Mouse (Mus musculus) embryonic facial prominence, embryonic 15.5 days (tissue): ENCODE results near the gene Hoxa10. TPM values are rescaled to one million over a fixed set of nuclear protein-coding genes. Genes with fewer than 3 reads are reported as not detected.

Experiments
- ATAC-seq: fragments of 200-750 bp; cut with Nextera tagmentation; 2 replicates; pipeline ENCODE4 v1.8.0; 2017; ENCODE audit warnings: low read depth, moderate TSS enrichment; ENCODE audit not compliant: insufficient number of reproducible peaks, low FRiP score, low TSS enrichment
- H3K27ac ChIP-seq: fragments of 300-500 bp; sonication (generic); replicated peaks from 2 replicates; pipeline ENCODE4 v1.5.1; 2015; ENCODE audit warnings: mild to moderate bottlenecking, inconsistent platforms
- H3K27me3 ChIP-seq: fragments of 300-500 bp; sonication (generic); 2 replicates; pipeline ENCODE4 v1.6.1; 2015; ENCODE audit warnings: inconsistent platforms
- H3K36me3 ChIP-seq: fragments of 300-500 bp; sonication (generic); 2 replicates; pipeline ENCODE4 v1.6.1; 2015; ENCODE audit warnings: mild to moderate bottlenecking, inconsistent platforms
- H3K4me1 ChIP-seq: fragments of 300-500 bp; sonication (generic); 2 replicates; pipeline ENCODE4 v1.6.1; 2015; ENCODE audit warnings: inconsistent platforms
- H3K4me2 ChIP-seq: fragments of 300-500 bp; sonication (generic); replicated peaks from 2 replicates; pipeline ENCODE4 v1.6.1; 2015; ENCODE audit warnings: mild to moderate bottlenecking, inconsistent platforms
- H3K4me3 ChIP-seq: fragments of 300-500 bp; sonication (generic); replicated peaks from 2 replicates; pipeline ENCODE4 v1.5.1; 2015; ENCODE audit warnings: mild to moderate bottlenecking, inconsistent platforms
- H3K9ac ChIP-seq: fragments of 300-500 bp; sonication (generic); 2 replicates; pipeline ENCODE4 v1.6.1; 2015; ENCODE audit warnings: inconsistent platforms
- H3K9me3 ChIP-seq: fragments of 300-500 bp; sonication (generic); replicated peaks from 2 replicates; pipeline ENCODE4 v1.6.1; 2016; ENCODE audit warnings: inconsistent platforms
- WGBS: fragments of 180-500 bp; shearing (Covaris S2); methylation state at CpG from one replicate; pipeline ENCODE4 v1.1.7; 2015; 5-methylcytosine and 5-hydroxymethylcytosine counted together
- polyA plus RNA-seq: library from polyadenylated mRNA; unstranded; fragments of >200 nt; fragmentation: Nextera tagmentation; extraction: Ambion mirVana; gene quantifications from 2 replicates; pipeline ENCODE4 v1.2.1, GENCODE M21; 2015

The Hoxa10 gene
- polyA plus RNA-seq, 1 experiment from 2014 or later, result not detected

- H3K9ac ChIP-seq, result no peak overlapping the region
- H3K27me3 ChIP-seq, result peaks cover 95% of the 10 kb centered on the region
- no peak overlapping the region for H3K4me2 ChIP-seq
- H3K27ac ChIP-seq, result no peak overlapping the region
- 3% methylated on average over 11 of the region's 11 CpGs for WGBS
- ATAC-seq, result no peak
- no peak overlapping the region for H3K4me3 ChIP-seq
- H3K4me1 ChIP-seq, result peaks cover 18% of the 10 kb centered on the region
- no peaks in the 10 kb centered on the region for H3K36me3 ChIP-seq
- no peaks in the 10 kb centered on the region for H3K9me3 ChIP-seq
These were observed 13.0 kb downstream of the Hoxa10 start for GRCm38 (mm10) chr6:52227470-52228222.

DNA sequence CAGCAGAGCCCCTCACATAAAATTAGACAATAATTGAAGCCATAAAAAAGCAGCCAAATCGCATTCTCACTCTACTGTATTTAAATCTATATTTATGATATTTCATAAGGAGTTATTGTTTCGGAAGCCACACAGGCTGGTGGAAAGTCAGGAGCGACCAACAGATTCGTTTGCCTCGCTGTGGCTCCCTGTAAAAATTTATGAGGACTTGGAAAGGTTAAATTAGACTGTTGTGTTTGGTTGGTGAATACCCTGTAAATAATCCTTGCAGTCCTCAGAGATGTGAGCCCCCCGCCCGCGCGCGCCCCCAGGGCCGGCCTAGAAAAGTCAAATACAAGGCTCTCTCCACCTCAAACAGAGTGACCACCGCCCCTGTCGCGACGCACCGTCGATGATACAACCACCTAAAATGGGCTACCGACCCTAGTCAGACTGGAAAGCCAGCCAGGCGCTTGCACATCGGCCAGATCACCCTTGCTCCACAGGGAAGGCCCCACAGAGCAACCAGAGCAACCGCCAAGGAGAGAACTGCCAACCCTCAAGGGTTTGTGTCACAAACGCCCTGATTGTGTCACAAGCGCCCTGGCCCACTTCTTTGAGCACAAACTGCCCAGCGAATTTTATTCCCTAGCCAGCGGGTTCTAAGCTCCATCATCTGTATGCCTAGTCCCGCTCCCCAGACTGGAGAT, 13.9 kb downstream of the Hoxa10 start:
- Histone ChIP-seq H3K9ac (no peak overlapping the region), H3K9me3 (no peaks in the 10 kb centered on the region), H3K4me3 (no peak overlapping the region), H3K4me1 (peaks cover 23% of the 10 kb centered on the region), H3K4me2 (no peak overlapping the region), H3K27ac (no peak overlapping the region), H3K36me3 (no peaks in the 10 kb centered on the region), H3K27me3 (peaks cover 95% of the 10 kb centered on the region)
- 4% methylated on average over 26 of the region's 26 CpGs for WGBS
- no peak for ATAC-seq

DNA sequence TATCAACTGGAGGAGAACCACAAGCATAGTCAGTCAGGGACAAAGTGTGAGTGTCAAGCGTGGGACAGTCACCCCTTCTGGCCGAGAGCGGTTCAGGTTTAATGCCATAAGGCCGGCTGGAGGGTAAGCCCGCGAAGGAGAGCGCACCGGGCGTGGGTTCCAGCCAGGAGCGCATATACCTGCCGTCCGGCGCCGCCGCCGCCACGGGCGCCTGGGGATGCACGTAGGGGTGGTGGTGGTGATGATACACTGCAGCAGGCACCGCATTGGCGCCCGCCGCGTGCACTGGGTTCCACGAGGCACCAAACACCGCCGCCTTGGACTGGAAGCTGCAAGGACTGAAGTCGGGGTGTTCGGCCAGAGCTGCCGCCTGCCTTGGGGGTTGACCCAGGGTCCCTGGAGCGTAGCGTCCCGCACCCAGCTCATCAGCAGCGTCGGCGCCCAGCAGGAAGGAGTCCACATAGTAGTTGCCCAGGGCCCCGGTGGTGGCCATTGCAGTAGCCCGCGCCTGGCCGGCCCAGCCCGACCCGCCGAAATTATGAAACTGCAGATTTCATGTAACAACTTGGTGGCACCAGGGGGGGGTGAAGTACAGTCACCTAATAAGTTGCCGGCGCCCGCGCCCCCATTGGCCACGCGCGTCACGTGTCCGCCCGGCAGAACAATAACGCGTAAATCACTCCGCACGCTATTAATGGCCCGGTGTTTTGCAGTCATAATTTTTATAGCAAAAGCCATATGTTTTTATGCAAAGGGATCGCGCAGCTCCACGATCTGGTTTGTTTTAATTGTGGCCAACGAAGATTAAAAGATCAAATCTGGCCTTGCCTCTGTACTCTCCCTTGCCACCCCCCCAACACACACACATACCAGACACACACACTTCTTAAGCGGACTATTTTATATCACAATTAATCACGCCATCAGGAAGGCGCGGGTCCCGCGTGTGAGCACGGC, 14.8 kb downstream of the Hoxa10 start:
- Histone ChIP-seq H3K4me1 (peaks cover 31% of the 10 kb centered on the region), H3K9ac (no peak overlapping the region), H3K9me3 (no peaks in the 10 kb centered on the region), H3K36me3 (no peaks in the 10 kb centered on the region), H3K4me2 (no peak overlapping the region), H3K27me3 (peaks cover 97% of the 10 kb centered on the region), H3K4me3 (0 out of 2 replicates have a peak overlapping the region, but pooled peaks have one; percentile 2), H3K27ac (no peak overlapping the region)
- no peak for ATAC-seq
- WGBS, result 3% methylated on average over 69 of the region's 69 CpGs

DNA sequence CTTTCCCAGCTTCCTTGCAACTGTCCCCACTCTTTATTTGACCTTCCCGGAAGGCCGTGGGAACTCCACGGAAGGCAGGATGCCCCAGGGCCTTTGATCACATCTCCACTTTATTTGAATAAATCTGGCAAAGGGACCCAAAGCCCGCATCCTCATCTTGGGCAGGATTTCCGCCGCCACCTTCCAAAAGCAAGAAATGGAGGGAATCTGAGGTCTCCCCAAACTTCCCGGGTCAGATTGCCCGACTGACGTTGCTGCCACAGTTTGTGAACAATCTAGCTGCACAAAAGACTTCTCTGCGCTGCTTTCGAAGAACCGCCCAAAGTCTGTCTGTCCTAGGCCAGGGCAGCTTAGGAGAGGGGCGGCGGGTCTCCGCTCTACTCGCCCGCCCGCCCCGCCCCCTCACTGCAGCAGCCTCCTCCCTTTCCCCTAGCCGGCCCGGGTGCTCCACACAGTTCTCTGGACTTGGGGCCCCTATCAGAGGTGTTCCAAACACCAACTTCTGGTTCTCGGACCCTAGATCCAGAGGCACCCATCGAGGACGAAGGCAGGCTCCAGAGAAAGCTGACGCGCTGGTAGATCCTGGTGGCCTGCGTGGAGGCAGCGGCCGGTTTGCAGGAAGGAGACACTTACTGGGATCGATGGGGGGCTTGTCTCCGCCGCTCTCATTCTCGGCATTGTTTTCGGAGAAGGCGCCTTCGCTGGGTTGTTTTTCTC, 15.6 kb downstream of the Hoxa10 start:
- H3K36me3 ChIP-seq, result no peaks in the 10 kb centered on the region
- peaks cover 27% of the 10 kb centered on the region; the same call in 1 of the 2 replicates for H3K4me1 ChIP-seq
- H3K9ac ChIP-seq, result no peak overlapping the region
- ATAC-seq, result no peak
- H3K27me3 ChIP-seq, result peaks cover 97% of the 10 kb centered on the region
- no peak overlapping the region for H3K27ac ChIP-seq
- no peak overlapping the region for H3K4me2 ChIP-seq
- H3K4me3 ChIP-seq, result no peak overlapping the region
- WGBS, result 2% methylated on average over 36 of the region's 36 CpGs
- H3K9me3 ChIP-seq, result no peaks in the 10 kb centered on the region

DNA sequence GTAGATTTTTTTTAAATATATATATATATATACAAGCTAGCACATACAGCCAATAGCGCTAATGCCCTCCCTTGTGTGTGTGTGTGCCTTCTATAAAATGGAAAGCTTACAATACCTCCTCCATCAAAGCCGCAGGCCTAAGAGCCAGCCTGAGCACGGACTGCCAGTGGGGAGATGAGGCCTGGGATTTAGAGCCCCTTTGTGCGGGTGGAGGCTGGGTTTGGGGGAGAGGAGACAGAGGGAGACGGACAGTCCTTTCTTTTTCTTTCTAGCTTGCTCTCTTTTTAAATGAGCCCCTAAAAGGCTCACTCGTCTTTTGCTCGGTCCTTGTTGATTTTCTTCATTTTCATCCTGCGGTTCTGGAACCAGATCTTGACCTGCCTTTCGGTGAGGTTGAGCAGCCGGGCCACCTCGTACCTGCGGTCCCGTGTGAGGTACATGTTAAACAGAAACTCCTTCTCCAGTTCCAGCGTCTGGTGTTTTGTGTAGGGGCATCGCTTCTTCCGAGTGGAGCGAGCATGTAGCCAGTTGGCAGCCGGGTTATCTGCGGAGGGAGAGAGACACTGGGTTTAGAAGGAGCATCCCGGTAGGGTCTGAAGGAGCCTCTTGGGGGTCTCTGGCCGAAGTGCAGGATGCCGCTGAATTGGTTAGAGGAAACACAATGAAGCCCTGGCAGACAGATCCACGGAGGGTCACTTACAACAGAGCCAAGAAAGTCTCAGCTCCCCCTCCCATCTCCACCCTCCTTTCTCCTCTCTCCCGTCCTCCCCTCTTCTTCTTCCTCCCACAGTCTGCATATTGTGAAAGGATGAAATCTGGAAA, 16.5 kb downstream of the Hoxa10 start:
- H3K36me3 ChIP-seq, result no peaks in the 10 kb centered on the region
- 5% methylated on average over 24 of the region's 24 CpGs for WGBS
- no peaks in the 10 kb centered on the region for H3K9me3 ChIP-seq
- H3K4me2 ChIP-seq, result no peak overlapping the region
- H3K9ac ChIP-seq, result no peak overlapping the region
- H3K27me3 ChIP-seq, result peaks cover 97% of the 10 kb centered on the region
- H3K4me3 ChIP-seq, result no peak overlapping the region
- H3K4me1 ChIP-seq, result peaks cover 27% of the 10 kb centered on the region; the same call in 1 of the 2 replicates
- H3K27ac ChIP-seq, result no peak overlapping the region
- no peak for ATAC-seq

DNA sequence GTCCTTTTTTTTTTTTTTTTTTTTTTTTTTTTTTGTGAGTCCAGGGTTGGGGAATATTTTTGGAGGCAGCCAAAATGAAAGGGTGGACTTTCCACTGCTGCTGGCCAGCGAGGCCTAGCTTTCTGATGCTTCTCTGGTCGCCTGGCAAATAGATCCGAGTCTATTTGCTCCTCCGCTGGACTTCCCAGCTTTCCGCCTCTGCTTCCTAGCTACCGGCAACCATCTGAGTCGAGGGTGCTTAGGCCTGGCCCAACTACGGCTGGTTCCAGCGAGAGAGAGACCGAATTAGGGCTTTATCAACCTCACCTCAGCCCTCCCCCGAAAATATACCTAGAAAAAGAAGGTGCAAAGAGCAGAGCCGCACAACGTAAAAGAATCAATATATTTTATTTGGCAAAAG, 17.9 kb downstream of the Hoxa10 start:
- H3K4me3 ChIP-seq, result no peak overlapping the region
- WGBS, result 24% methylated on average over 13 of the region's 13 CpGs

DNA sequence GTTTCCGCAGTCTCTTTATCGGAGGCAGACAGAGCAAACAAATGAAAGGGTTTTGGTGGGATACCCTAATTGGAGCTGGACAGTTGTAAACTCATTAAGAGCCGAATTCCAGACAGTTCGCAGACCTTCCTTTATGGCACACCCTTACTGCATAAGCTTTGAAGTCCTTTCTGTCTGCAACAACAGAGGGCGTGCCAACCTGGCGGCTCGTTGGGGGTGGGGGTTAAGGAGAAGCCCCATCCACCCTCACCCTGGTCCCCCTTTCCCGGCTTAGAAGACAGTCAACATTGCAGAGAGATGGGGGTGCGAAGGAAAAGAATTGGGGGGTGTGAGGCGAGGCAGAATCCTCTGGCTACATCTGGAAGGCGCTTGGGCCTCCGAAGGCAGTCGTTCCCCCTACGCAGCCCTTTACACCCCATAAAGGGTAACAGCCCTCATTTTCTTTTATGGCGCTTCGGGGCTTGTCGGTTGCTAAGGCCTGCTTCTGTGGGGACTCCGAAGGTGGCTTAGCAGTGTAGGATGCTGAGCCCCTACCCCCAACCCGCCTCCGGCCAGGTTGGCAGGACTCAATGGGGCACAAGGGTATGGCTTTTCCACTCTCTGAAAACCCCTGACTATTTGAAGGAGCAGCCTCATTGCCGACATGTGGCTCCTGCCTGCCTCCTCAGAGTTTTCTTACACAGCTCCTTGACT, 18.5 kb downstream of the Hoxa10 start:
- H3K4me2 ChIP-seq, result peak overlapping the region; percentile 96
- peaks cover 31% of the 10 kb centered on the region for H3K4me1 ChIP-seq
- H3K36me3 ChIP-seq, result no peaks in the 10 kb centered on the region
- 9% methylated on average over 21 of the region's 21 CpGs for WGBS
- no peak for ATAC-seq
- H3K9ac ChIP-seq, result no peak overlapping the region
- peak overlapping the region; percentile 52 for H3K4me3 ChIP-seq
- peaks cover 100% of the 10 kb centered on the region for H3K27me3 ChIP-seq
- H3K27ac ChIP-seq, result no peak overlapping the region
- H3K9me3 ChIP-seq, result no peaks in the 10 kb centered on the region

More for the DNA sequence above, 17.9 kb downstream of the Hoxa10 start:
- Histone ChIP-seq H3K27ac (no peak overlapping the region), H3K9ac (no peak overlapping the region), H3K4me2 (no peak overlapping the region), H3K27me3 (peaks cover 100% of the 10 kb centered on the region), H3K9me3 (no peaks in the 10 kb centered on the region), H3K4me1 (peaks cover 26% of the 10 kb centered on the region; the same call in 1 of the 2 replicates), H3K36me3 (no peaks in the 10 kb centered on the region)
- no peak for ATAC-seq

DNA sequence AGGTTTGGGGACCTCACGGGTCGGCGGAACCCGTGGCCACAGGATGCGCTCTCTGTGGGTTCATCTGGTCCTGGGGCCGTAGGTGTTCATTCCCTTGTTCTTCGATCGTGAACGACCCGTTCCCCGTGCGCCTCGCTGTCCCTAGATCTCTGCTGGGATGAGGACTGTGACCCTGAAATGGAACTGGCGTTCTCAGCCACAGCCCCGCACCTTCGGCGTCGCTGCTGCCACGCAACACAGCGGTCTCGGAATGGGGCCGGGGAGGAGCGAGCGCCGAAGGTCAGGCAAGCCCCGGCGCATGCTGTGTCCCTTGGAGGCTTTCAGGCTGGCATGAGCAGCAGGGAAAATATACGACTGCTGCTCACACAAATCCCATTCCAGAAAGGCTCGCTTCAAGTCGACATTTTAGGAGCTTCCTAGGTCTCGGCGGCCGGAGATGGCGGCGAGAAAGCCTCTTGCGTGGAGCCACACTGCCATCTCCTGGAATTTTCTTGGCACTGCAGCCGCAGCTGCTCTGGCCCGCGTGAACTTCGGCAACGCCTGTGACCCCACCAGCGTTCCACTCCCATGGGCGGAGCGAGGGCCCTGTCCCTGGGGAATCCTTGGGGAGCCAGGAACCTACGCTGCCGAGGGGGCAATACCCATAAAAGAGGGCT, 19.2 kb downstream of the Hoxa10 start, which contains the start of gene Hoxa7:
Gene Hoxa7, minus strand, starts transcription at position 518 of the 656 bp plus-strand sequence.
- Histone ChIP-seq H3K4me2 (peak within 1 kb of the TSS; percentile 96), H3K27ac (no peak within 1 kb of the TSS), H3K9ac (no peak within 1 kb of the TSS), H3K36me3 (no peaks in the 10 kb centered on the region), H3K9me3 (no peaks in the 10 kb centered on the region), H3K4me1 (peaks cover 37% of the 10 kb centered on the region), H3K27me3 (peaks cover 100% of the 10 kb centered on the region), H3K4me3 (peak within 1 kb of the TSS; percentile 52)
- 0 out of 2 replicates have a peak, but pooled peaks have one; percentile 22 for ATAC-seq
- WGBS, result 2% methylated on average over 46 of the region's 46 CpGs

GRCm38 (mm10) chr6:52220865-52221310, 19.8 kb downstream of the Hoxa10 start:
- Histone ChIP-seq H3K4me3 (peak overlapping the region; percentile 52), H3K4me1 (peaks cover 34% of the 10 kb centered on the region), H3K4me2 (peak overlapping the region; percentile 96), H3K27ac (no peak overlapping the region), H3K9me3 (no peaks in the 10 kb centered on the region), H3K9ac (no peak overlapping the region), H3K36me3 (no peaks in the 10 kb centered on the region), H3K27me3 (peaks cover 100% of the 10 kb centered on the region)
- ATAC-seq, result no peak
- WGBS, result 9% methylated on average over 12 of the region's 12 CpGs
